Mouse (Mus musculus): ENCODE data around the gene Rnase4. TPM values are rescaled to one million over a fixed set of nuclear protein-coding genes. Genes with fewer than 3 reads are reported as not detected.

Gene Rnase4
- polyA plus RNA-seq, 1 experiment from 2014 or later, result 11.5 TPM

GRCm38 (mm10) chr14:51131086-51131815 is 40.4 kb downstream of the Rnase4 start:
- H3K27ac ChIP-seq (ENCODE audit: low read depth, low read length), result no peak overlapping the region
- WGBS, result 82% methylated on average over 7 of the region's 7 CpGs
- no peak overlapping the region for H3K4me3 ChIP-seq (ENCODE audit: low read depth, low read length)
- H3K4me1 ChIP-seq (ENCODE audit: control insufficient read depth, insufficient read depth, low read length), result no peaks in the 10 kb centered on the region
- no peak overlapping the region for H3K4me2 ChIP-seq (ENCODE audit: low read length)
- no peaks in the 10 kb centered on the region for H3K9me3 ChIP-seq (replicated peaks; ENCODE audit: control insufficient read depth, low read length)
- no peaks in the 10 kb centered on the region for H3K27me3 ChIP-seq (replicated peaks; ENCODE audit: control insufficient read depth, insufficient read depth, low read length)
- no peak for ATAC-seq
- DNase-seq (ENCODE audit: low spot score), result no peak
- no peaks in the 10 kb centered on the region for H3K36me3 ChIP-seq (ENCODE audit: control insufficient read depth, insufficient read depth, low read length)
- no peak overlapping the region for H3K9ac ChIP-seq (ENCODE audit: low read length)

GRCm38 (mm10) chr14:51132372-51132771 is 41.5 kb downstream of the Rnase4 start:
- WGBS, result 86% methylated on average over 4 of the region's 4 CpGs
- DNase-seq (ENCODE audit: low spot score) (no peak), ATAC-seq (no peak)

GRCm38 (mm10) chr14:51140342-51140741 is 49.5 kb downstream of the Rnase4 start:
- no peaks in the 10 kb centered on the region for H3K9me3 ChIP-seq (replicated peaks; ENCODE audit: control insufficient read depth, low read length)
- no peak overlapping the region for H3K4me3 ChIP-seq (ENCODE audit: low read depth, low read length)
- H3K4me1 ChIP-seq (ENCODE audit: control insufficient read depth, insufficient read depth, low read length), result no peaks in the 10 kb centered on the region
- H3K36me3 ChIP-seq (ENCODE audit: control insufficient read depth, insufficient read depth, low read length), result no peaks in the 10 kb centered on the region
- H3K4me2 ChIP-seq (ENCODE audit: low read length), result no peak overlapping the region
- 79% methylated on average over 2 of the region's 2 CpGs for WGBS
- DNase-seq (ENCODE audit: low spot score) (peak; percentile 34), ATAC-seq (no peak)
- no peak overlapping the region for H3K27ac ChIP-seq (ENCODE audit: low read depth, low read length)
- no peaks in the 10 kb centered on the region for H3K27me3 ChIP-seq (replicated peaks; ENCODE audit: control insufficient read depth, insufficient read depth, low read length)
- H3K9ac ChIP-seq (ENCODE audit: low read length), result no peak overlapping the region

More at GRCm38 (mm10) chr14:51132372-51132771, 41.5 kb downstream of the Rnase4 start:
- H3K4me2 ChIP-seq (ENCODE audit: low read length), result no peak overlapping the region
- H3K27me3 ChIP-seq (replicated peaks; ENCODE audit: control insufficient read depth, insufficient read depth, low read length), result no peaks in the 10 kb centered on the region
- no peaks in the 10 kb centered on the region for H3K9me3 ChIP-seq (replicated peaks; ENCODE audit: control insufficient read depth, low read length)
- no peaks in the 10 kb centered on the region for H3K4me1 ChIP-seq (ENCODE audit: control insufficient read depth, insufficient read depth, low read length)
- H3K9ac ChIP-seq (ENCODE audit: low read length), result no peak overlapping the region
- no peaks in the 10 kb centered on the region for H3K36me3 ChIP-seq (ENCODE audit: control insufficient read depth, insufficient read depth, low read length)
- H3K4me3 ChIP-seq (ENCODE audit: low read depth, low read length), result no peak overlapping the region
- H3K27ac ChIP-seq (ENCODE audit: low read depth, low read length), result no peak overlapping the region

- no peaks in the 10 kb centered on the region for H3K27me3 ChIP-seq (replicated peaks; ENCODE audit: control insufficient read depth, insufficient read depth, low read length)
- DNase-seq (ENCODE audit: low spot score) (no peak), ATAC-seq (no peak)
- 76% methylated on average over 4 of the region's 4 CpGs for WGBS
- peaks cover 4% of the 10 kb centered on the region for H3K4me1 ChIP-seq (ENCODE audit: control insufficient read depth, insufficient read depth, low read length)
- H3K9me3 ChIP-seq (replicated peaks; ENCODE audit: control insufficient read depth, low read length), result no peaks in the 10 kb centered on the region
- no peak overlapping the region for H3K27ac ChIP-seq (ENCODE audit: low read depth, low read length)
- H3K9ac ChIP-seq (ENCODE audit: low read length), result no peak overlapping the region
- no peaks in the 10 kb centered on the region for H3K36me3 ChIP-seq (ENCODE audit: control insufficient read depth, insufficient read depth, low read length)
- no peak overlapping the region for H3K4me2 ChIP-seq (ENCODE audit: low read length)
- H3K4me3 ChIP-seq (ENCODE audit: low read depth, low read length), result no peak overlapping the region
Measured at GRCm38 (mm10) chr14:51142119-51142518, 51.2 kb downstream of the Rnase4 start.

GRCm38 (mm10) chr14:51142568-51142967 is 51.7 kb downstream of the Rnase4 start:
- peaks cover 5% of the 10 kb centered on the region for H3K4me1 ChIP-seq (ENCODE audit: control insufficient read depth, insufficient read depth, low read length)
- no peaks in the 10 kb centered on the region for H3K27me3 ChIP-seq (replicated peaks; ENCODE audit: control insufficient read depth, insufficient read depth, low read length)
- ATAC-seq, result no peak
- no peaks in the 10 kb centered on the region for H3K36me3 ChIP-seq (ENCODE audit: control insufficient read depth, insufficient read depth, low read length)
- no peak overlapping the region for H3K9ac ChIP-seq (ENCODE audit: low read length)
- no peaks in the 10 kb centered on the region for H3K9me3 ChIP-seq (replicated peaks; ENCODE audit: control insufficient read depth, low read length)
- H3K27ac ChIP-seq (ENCODE audit: low read depth, low read length), result no peak overlapping the region
- no peak overlapping the region for H3K4me2 ChIP-seq (ENCODE audit: low read length)
- 88% methylated on average over 3 of the region's 3 CpGs for WGBS
- no peak for DNase-seq (ENCODE audit: low spot score)
- H3K4me3 ChIP-seq (ENCODE audit: low read depth, low read length), result no peak overlapping the region

GRCm38 (mm10) chr14:51143287-51143686 is 52.4 kb downstream of the Rnase4 start:
- no peaks in the 10 kb centered on the region for H3K9me3 ChIP-seq (replicated peaks; ENCODE audit: control insufficient read depth, low read length)
- H3K27ac ChIP-seq (ENCODE audit: low read depth, low read length), result no peak overlapping the region
- DNase-seq (ENCODE audit: low spot score), result peak; percentile 15
- H3K4me2 ChIP-seq (ENCODE audit: low read length), result no peak overlapping the region
- no peaks in the 10 kb centered on the region for H3K36me3 ChIP-seq (ENCODE audit: control insufficient read depth, insufficient read depth, low read length)
- no peak overlapping the region for H3K9ac ChIP-seq (ENCODE audit: low read length)
- 69% methylated on average over 4 of the region's 4 CpGs for WGBS
- H3K27me3 ChIP-seq (replicated peaks; ENCODE audit: control insufficient read depth, insufficient read depth, low read length), result no peaks in the 10 kb centered on the region
- H3K4me1 ChIP-seq (ENCODE audit: control insufficient read depth, insufficient read depth, low read length), result peaks cover 5% of the 10 kb centered on the region
- ATAC-seq, result no peak
- no peak overlapping the region for H3K4me3 ChIP-seq (ENCODE audit: low read depth, low read length)

GRCm38 (mm10) chr14:51143937-51144336 is 53.1 kb downstream of the Rnase4 start:
- Histone ChIP-seq H3K4me1 (ENCODE audit: control insufficient read depth, insufficient read depth, low read length) (peaks cover 5% of the 10 kb centered on the region), H3K27ac (ENCODE audit: low read depth, low read length) (no peak overlapping the region), H3K4me2 (ENCODE audit: low read length) (no peak overlapping the region), H3K9me3 (replicated peaks; ENCODE audit: control insufficient read depth, low read length) (no peaks in the 10 kb centered on the region), H3K27me3 (replicated peaks; ENCODE audit: control insufficient read depth, insufficient read depth, low read length) (no peaks in the 10 kb centered on the region), H3K36me3 (ENCODE audit: control insufficient read depth, insufficient read depth, low read length) (no peaks in the 10 kb centered on the region), H3K4me3 (ENCODE audit: low read depth, low read length) (no peak overlapping the region), H3K9ac (ENCODE audit: low read length) (no peak overlapping the region)
- no peak for ATAC-seq
- DNase-seq (ENCODE audit: low spot score), result no peak
- 84% methylated on average over 2 of the region's 2 CpGs for WGBS

GRCm38 (mm10) chr14:51144451-51144850 is 53.6 kb downstream of the Rnase4 start:
- H3K4me2 ChIP-seq (ENCODE audit: low read length), result no peak overlapping the region
- no peaks in the 10 kb centered on the region for H3K9me3 ChIP-seq (replicated peaks; ENCODE audit: control insufficient read depth, low read length)
- DNase-seq (ENCODE audit: low spot score) (no peak), ATAC-seq (no peak)
- H3K36me3 ChIP-seq (ENCODE audit: control insufficient read depth, insufficient read depth, low read length), result no peaks in the 10 kb centered on the region
- no peak overlapping the region for H3K4me3 ChIP-seq (ENCODE audit: low read depth, low read length)
- H3K27me3 ChIP-seq (replicated peaks; ENCODE audit: control insufficient read depth, insufficient read depth, low read length), result no peaks in the 10 kb centered on the region
- H3K9ac ChIP-seq (ENCODE audit: low read length), result no peak overlapping the region
- 95% methylated on average over 4 of the region's 4 CpGs for WGBS
- peaks cover 5% of the 10 kb centered on the region for H3K4me1 ChIP-seq (ENCODE audit: control insufficient read depth, insufficient read depth, low read length)
- H3K27ac ChIP-seq (ENCODE audit: low read depth, low read length), result no peak overlapping the region

GRCm38 (mm10) chr14:51145521-51145920 is 54.6 kb downstream of the Rnase4 start:
- no peak overlapping the region for H3K9ac ChIP-seq (ENCODE audit: low read length)
- DNase-seq (ENCODE audit: low spot score) (no peak), ATAC-seq (no peak)
- H3K27me3 ChIP-seq (replicated peaks; ENCODE audit: control insufficient read depth, insufficient read depth, low read length), result no peaks in the 10 kb centered on the region
- 87% methylated on average over 6 of the region's 6 CpGs for WGBS
- H3K9me3 ChIP-seq (replicated peaks; ENCODE audit: control insufficient read depth, low read length), result no peaks in the 10 kb centered on the region
- H3K27ac ChIP-seq (ENCODE audit: low read depth, low read length), result no peak overlapping the region
- H3K4me2 ChIP-seq (ENCODE audit: low read length), result no peak overlapping the region
- H3K36me3 ChIP-seq (ENCODE audit: control insufficient read depth, insufficient read depth, low read length), result no peaks in the 10 kb centered on the region
- no peak overlapping the region for H3K4me3 ChIP-seq (ENCODE audit: low read depth, low read length)
- H3K4me1 ChIP-seq (ENCODE audit: control insufficient read depth, insufficient read depth, low read length), result peaks cover 5% of the 10 kb centered on the region
